Mouse (Mus musculus) cerebellum, postnatal 10 days (tissue): ENCODE measurements around the gene Gm44973.
A peak's percentile ranks its signal among the peaks of the same experiment; 100 is the strongest.
"Not testable (repeated sequence)": the region's sequence is repeated elsewhere in the genome, so short reads cannot be mapped to it uniquely, and the experiment has no call there.

ENCODE experiments used
- DNase-seq, 2 experiments: peaks; one replicate each; pipeline ENCODE4 v3.0.0; 2021; ENCODE audit warnings: mixed read lengths in 2 of 2

Gm44973 gene

DNA sequence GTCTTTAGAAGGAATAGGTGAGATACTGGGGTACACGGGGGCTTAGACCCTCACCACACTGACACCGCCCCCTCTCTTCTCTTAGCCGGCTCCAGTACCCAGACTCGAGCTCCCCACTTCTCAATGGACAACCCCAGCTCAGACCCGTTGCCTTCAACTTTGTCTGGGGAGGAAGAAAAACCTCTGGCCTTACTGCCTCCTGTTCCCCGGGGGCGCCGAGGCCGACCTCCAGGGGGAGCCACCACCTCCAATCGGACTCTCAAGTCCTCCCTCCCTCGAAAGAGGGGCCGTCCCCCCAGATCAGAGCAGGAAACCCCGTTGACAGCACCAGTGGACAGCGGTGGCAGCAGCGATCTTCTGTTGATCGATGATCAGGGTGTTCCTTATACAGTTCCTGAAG is 2.1 kb downstream of the Gm44973 start:
- DNase-seq = peak in 1 of 2 experiments; percentile 55

DNA sequence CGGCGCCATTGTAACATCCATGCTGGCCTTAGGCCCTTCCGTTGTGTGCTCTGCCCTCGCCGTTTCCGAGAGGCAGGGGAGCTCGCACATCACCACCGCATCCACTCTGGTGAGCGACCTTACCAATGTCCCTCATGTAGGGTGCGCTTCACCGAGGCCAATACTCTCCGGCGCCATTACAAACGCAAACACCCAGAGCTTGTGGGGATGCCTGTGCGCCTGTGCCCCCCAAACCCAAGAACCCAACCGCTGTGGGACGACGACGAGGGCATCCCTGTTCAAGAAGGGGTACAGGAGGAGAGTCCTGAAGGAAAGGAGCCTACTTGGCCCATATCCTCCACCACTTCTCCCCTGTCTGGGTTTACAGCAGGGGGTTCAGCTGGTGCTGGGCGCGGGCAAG is 2.6 kb downstream of the Gm44973 start:
- no peak for DNase-seq

DNA sequence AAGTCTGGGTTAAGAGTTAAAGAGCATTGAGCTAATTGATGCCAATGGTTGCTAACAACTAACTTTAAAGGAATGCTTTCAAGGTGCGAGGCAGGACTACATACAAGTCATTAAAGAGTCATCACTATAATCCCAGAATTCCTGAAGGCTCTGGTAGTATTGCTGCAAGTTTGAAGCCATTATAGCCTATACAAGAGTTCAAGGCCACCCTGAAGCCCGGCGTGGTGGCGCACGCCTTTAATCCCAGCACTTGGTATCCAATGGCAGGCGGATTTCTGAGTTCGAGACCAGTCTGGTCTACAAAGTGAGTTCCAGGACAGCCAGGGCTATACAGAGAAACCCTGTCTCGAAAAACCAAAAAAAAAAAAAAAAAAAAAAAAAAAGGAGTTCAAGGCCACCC is 4.3 kb downstream of the Gm44973 start:
- DNase-seq = not testable (repeated sequence)

DNA sequence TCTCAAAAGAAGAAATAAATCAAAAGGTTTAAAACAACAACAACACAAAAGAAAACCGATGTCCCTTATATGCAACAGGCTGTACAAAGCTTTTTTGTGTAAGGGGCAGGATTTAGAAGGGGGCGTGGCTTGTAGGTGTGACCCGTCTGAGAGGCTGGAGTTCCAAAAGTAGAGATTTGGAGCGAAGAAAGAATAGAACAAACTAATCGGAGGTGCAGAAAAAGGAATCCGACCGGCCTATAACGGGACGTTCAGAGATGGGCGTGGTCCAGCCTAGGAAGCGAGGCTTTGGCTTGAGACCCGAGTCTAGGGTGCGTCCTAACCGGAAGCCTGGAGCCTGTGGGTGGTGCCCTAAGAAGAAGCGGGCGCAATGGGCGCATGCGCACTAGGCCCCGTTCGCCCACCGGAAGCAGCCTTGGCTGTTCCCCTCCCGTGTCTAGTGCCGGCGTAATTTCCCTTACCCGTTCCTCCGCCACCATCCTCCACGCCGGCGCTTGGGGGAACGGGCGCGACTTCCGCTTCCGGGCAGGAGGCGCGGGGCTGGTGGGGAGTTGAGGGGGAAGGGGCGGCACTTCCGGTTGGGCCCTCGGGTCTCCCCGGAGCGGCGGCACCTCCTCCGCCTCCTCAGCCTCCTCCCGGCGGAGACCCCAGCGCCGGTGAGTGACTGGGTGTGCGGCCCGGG is 4.8 kb downstream of the Gm44973 start, which contains the start of the genes Zfp865 and Ccdc106:
Gene Zfp865 (plus strand): TSS at position 377 of the 682 bp plus-strand sequence.
Gene Ccdc106 (plus strand): TSS at position 554 of the 682 bp plus-strand sequence.
- peak; percentile 99 for DNase-seq

DNA sequence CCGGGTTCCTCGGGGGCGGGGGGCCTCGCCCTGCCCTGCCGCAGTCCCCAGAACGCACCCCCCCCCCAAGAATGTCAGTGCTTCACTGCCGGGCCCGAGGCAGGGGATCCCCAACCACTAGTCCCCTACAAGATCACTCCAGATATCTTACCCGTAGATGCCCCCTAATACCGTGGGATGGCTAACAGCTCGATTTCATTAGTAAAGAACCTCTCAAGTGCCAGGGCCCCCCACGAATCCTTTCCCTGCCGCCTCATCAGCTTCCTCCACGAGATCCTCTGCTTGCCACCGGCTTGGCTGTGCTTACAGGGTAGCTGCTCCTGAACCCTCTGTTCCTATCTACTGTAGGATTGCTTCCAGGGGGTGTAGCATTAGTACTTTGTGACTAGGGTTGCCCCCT is 5.4 kb downstream of the Gm44973 start:
- no peak for DNase-seq

DNA sequence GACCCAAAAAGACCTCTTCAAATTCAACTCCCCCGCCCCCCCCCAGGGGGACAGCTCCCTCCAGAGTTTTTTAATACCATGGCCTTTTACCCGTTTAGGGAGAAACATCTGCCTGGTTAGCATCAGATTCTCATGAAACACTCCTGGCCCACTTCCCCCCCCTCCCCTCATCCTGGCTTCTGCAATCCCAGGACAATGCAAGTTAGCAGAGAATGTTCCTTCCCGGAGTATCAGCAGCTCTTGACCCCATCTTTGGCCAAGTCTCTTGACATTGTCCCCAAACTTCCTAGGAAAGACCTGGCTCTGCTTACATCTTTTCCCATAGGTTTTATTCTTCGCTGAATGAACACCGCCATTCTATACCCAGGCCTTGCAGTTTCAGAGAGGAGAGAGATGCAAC is 5.9 kb downstream of the Gm44973 start:
- no peak for DNase-seq

DNA sequence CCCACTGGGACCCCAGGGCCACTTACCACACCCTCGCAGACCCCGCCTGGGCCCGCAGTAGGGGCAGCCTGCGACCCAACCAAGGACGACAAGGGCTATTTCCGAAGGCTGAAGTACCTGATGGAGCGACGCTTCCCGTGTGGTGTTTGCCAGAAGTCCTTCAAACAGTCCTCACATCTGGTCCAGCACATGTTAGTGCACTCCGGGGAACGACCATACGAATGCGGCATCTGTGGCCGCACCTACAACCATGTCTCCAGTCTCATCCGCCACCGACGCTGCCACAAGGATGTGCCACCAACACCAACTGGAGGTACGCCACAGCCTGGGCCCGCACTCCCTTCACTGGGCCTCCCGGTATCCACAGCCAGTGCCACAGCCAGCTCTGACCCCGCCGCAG is 14.2 kb downstream of the Gm44973 start:
- DNase-seq = no peak

DNA sequence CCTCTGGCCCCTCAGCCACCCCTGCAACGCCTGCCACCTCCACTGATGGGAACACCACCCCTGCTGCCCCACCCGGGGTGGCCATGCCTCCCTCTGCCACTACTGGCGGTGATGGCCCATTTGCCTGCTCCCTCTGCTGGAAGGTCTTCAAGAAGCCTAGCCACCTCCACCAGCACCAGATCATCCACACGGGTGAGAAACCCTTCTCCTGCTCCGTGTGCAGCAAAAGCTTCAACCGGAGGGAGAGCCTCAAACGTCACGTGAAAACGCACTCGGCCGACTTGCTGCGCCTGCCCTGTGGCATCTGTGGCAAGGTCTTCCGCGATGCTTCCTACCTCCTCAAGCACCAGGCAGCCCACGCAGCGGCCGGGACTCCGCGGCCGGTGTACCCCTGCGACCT is 14.7 kb downstream of the Gm44973 start:
- no peak for DNase-seq

DNA sequence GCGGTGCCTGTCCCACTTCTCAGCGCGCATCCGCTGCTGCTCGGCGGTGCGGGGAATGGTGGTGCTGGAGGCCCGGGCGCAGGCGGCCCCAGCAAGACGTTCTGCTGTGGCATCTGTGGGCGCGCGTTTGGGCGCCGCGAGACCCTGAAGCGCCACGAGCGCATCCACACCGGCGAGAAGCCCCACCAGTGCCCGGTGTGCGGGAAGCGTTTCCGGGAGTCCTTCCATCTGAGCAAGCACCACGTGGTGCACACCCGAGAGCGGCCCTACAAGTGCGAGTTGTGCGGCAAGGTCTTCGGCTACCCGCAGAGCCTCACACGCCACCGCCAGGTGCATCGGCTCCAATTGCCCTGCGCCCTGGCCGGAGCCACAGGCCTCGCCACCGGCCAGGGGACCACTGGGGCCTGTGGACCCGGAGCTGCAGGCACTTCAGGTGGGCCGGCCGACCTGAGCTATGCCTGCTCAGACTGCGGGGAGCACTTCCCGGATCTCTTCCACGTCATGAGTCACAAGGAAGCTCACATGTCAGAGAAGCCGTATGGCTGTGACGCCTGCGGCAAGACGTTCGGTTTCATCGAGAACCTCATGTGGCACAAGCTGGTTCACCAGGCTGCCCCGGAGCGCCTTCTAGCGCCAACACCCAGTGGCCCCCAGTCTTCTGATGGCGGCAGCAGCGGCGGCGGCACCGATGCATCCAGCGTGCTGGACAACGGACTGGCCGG is 15.4 kb downstream of the Gm44973 start:
- DNase-seq = no peak

DNA sequence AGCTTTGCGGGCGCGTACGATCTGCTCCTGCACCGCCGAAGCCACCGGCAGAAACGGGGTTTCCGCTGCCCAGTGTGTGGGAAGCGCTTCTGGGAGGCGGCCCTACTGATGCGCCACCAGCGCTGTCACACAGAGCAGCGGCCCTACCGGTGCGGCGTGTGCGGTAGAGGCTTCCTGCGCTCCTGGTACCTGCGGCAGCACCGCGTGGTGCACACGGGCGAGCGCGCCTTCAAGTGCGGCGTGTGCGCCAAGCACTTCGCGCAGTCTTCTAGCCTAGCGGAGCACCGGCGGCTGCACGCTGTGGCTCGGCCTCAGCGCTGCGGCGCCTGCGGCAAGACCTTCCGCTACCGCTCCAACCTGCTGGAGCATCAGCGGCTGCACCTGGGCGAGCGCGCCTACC is 16.2 kb downstream of the Gm44973 start:
- DNase-seq = no peak

DNA sequence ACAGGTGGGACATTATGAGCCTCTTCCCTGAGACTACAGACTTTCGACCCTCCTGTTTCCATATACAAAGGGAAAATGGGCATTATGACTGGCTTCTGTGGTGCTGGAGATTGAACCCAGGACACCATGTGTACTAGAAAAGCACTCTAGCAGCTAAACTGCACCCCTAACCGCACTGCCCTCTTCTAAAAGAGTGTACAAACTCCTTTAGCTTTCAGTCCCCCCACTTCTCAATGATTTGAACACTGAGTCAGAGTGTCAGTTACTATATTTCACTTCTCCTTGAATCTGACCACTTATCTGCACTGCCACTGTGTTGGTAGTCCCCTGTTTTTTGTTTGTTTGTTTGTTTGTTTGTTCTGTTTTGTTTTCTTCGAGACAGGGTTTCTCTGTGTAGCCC is 18.5 kb downstream of the Gm44973 start, which contains the start of gene 4632433K11Rik:
Gene 4632433K11Rik (plus strand): TSS at position 301 of the 400 bp plus-strand sequence.
- DNase-seq = no peak

DNA sequence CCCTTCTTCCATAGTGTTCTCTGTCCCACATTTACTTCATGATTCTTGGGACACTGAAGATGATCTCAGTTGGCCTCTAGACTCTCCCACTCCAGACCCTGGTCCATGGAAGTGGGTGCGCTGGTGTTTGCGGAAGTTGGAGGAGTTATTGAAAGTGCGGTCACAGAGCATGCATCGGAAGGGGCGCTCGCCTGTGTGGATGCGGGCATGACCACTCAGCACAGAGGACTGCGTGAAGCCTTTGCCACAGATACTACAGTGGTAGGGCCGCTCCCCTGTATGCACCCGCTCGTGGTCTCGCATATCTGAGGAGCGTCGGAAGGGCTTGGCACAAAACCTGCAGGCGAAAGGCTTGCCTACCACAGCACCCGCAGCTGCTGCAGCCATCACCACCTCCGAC is 20.3 kb downstream of the Gm44973 start:
- no peak for DNase-seq

DNA sequence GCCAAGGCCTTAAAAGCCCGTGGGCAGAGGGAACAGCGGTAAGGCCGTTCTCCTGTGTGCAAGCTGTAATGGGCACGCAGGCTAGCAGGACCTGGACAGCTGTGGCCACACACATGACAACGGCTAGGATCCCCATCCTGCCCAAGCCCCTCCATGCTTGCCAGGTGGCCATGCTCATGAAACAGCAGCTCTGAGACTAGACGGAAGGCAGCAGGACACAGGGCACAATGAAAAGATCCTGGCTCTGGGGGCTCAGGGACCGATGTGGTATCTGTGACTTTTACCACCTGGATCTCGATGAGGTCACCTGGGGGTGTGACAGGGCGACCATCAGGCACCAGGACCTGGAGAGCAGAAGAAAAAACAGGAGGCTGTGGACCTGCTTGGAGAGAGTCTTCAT is 20.8 kb downstream of the Gm44973 start:
- no peak for DNase-seq

DNA sequence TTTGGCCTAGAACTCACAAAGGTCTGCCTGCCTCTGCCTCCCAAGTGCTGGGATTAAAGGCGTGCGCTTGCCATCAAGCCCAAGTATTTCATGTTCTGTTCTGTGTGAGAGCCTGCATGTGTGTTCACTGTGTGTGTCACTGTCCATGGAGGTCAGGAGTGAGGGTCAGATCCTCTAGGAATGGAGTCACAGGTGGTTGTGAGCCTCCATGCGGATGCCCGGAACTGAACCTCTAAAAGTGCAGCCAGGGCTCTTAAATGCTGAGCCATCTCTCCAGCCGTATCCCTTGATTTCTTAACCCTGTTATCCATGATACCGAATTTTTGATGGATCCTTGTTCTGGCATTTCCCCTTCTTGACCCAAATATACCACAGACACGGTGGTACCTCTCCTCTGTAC is 21.7 kb downstream of the Gm44973 start:
- DNase-seq = no peak

DNA sequence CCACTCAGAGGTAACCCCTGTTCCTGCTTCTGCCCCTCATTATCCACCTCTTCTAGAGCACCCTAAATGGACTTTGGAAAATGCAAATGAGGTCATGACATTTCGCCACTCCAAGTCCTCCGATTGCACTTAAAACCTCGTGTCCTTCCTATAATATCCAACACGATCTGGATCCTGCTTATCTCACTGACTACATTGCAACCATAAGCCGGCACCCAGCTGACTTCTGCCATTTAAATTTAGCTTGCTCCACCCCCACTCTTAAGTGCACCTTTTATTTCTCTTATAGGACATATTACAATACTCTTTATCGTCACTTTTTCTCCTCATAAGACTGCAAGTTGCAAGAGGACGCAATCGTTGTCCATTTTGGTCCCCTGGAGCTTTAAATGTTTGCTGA is 22.2 kb downstream of the Gm44973 start:
- DNase-seq = no peak

DNA sequence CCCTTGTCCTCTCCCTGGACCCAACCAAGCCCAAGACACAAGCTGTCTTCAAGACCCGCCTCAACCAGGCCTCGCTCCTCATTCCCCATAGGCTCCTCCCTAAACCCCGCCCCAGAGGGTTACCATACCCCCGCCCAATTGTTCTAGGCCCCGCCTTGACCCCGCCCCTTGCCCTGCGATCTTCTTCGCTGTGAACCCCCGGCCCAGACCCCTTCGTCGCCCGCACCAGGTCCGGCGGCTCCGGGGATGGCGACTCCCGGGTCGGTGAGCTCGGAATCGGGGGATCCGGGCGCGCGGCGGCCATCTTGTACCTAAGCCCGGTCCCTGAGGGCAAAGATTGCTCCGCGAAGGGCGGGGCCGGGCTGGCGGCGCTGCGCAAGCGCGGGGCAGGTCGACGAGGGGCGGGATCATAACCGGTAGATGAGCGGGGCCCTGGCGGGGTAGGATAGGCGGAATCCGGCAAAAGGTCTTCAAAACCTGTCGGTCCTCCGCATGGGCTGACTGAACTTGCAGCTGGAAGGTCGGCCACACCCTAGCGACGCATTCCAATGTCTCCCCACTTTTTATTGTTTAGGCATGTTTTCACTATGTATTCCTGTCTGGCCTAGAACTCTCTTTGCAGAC is 22.9 kb downstream of the Gm44973 start, which contains the start of gene Zfp784:
Gene Zfp784 (minus strand): TSS at position 338 of the 624 bp plus-strand sequence.
- DNase-seq = peak; percentile 97

DNA sequence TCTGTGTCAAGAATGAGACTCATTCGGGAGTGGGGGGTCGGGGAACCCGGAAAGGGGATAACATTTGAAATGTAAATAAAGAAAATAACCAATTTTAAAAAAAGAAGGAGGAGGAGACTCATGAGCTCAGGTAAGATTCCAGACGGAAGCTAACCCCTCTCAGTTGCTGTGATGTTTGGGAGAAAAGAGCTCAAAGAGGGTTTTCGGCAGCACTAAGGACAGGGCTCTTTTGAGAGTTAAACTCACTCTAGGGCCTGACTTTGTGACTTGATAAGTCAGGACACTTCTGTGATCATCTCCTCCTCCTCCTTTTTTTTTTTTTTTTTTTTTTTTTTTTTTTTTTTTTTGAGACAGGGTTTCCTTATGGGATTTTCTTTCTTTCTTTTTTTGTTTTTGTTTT is 23.6 kb downstream of the Gm44973 start:
- no peak for DNase-seq

DNA sequence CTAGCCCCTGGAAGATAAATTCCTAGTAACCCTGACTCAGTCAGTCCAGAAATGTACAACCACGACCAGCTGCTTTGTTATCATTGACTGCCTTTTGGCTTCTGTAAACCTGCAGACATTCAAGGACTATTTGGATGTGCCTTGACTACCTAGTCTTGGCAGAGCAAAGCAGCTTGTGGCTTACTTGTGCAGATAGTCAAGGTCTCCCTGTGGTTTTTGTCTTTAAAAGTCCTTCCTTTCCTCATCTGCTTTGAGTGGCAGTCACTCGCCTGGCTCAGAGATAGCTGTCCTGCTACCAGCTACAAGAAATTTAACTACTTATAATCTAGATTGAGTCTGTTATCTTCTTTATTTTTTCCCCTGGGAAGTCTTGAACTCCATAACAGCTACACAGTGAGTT is 29.7 kb downstream of the Gm44973 start:
- no peak for DNase-seq

DNA sequence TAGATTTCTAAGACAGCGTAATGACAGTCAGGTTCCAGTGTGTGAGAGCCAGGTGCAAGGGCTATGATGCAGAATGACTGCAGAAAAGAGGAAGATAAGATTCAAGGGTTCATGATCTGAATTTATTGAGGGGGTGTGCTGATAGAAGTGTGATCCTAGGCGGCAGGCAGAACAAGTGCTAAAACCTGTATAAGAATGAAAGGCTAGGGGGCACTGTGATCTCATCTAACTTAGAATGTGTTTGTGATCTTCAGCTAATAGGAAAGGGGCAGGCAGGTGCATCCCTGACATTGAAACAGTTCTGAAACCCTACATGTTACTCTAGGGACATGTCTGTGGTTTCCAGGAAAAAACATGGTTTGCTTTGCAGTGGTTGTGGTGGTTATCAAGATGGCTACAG is 30.8 kb downstream of the Gm44973 start:
- DNase-seq = no peak

DNA sequence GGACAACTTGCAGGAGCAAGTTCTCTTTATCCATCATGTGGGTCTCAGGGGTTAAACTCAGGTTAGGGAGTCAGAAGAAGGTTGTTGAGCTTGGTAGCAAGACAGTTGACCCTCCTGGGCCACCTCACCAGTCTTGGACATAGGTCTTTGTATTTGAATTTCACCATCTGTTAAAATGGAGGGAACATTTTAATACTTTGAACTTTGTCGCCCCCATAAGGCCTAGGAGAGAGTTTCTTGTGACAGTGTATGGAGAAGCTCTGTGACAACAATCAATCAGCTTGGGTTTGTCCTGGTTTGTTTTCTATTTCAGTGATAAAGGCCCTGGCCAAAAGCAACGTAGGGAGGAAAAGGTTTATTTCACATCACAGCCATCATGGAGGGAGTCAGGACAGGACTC is 32.0 kb downstream of the Gm44973 start:
- DNase-seq = peak; percentile 62 to 78

DNA sequence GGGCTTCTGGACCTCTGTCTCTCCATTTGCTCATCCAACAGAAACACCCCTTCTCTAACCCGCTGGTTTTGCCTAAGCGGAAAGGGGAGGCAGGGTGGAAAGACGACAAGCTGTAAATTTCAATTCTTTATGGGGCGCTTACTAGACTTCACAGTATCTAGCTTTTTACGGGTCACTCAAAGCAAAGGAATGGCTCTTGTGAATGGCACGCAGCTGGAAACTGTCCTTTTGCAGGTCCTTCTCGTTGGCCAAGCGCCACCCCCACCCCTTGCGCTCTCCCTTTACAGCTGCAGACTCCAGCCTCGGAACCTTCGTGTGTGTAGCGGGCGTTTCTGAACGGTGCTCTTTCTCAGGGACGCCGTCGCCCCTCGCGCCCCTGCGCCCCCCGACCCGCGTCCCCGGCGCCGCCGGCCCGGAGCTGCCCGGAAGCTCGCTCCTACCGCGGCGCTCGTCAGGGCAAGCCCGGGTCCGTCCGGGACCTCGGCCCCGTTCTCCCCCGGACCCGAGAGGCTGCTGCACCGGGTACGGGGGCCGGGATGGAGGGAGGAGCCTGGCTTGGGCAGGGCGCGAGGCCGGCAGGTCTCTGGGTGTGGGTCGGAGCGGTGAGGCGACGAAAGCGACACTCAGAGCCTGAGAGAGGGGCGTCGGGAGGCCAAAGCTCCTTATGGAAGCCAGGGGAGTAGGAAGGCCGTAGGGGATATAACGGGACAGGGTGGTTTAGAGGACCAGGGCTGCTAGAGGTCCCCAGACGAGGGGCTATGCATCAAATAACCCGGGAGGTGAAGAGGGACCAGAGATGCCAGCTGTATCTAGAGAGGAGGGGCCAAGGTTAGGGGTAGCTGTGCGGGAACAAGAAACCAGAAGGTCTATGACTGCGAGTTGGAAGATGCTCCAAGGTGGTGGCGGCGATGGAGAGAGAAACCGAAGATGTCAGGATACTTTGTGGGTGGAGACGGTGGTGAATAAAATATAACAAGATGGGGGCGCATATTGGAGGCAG is 36.2 kb downstream of the Gm44973 start, which contains the start of gene Zfp580:
Gene Zfp580 (plus strand): TSS at position 346 of the 1,000 bp plus-strand sequence.
- peak; percentile 91 to 92 for DNase-seq

DNA sequence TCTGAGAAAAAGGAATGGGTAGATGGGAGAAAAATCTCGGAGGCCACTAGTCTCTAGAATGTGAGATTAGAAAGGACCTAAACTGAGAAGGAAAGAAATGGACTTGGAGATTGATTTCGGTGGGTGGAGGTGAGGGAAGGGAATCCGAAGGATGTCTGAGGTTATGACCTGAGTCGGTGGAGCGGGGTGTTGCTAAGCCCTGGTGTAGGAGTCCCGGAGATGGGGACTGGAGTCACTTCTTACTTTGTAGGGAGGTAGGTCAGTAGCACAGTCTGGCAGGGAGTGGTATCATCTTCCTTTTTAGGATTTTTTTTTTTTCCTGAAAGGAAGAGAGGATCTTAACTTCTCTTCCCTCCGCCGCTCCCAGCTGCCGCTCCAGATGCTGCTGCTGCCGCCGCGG is 37.1 kb downstream of the Gm44973 start:
- peak; percentile 29 to 47 for DNase-seq
